Mouse (Mus musculus): ENCODE data around the gene Srsf9. TPM values are rescaled to one million over a fixed set of nuclear protein-coding genes. Genes with fewer than 3 reads are reported as not detected.

Gene Srsf9
- total and polyA plus RNA-seq, 2 experiments from 2014 or later, result 44.1 to 93.8 TPM

GRCm38 (mm10) chr5:115348546-115349224, 21.7 kb downstream of the Srsf9 start, which contains the start of gene Cox6a1:
Gene Cox6a1 (minus strand): TSS chr5:115348981.
- H3K27me3 ChIP-seq (ENCODE audit: insufficient read depth, low read length), result no peaks in the 10 kb centered on the region
- peak within 1 kb of the TSS; percentile 79 for H3K9ac ChIP-seq (replicated peaks; ENCODE audit: low read length, poor library complexity, severe bottlenecking)
- H3K27ac ChIP-seq (ENCODE audit: low read depth, low read length), result peak within 1 kb of the TSS; percentile 68
- H3K4me1 ChIP-seq (ENCODE audit: insufficient read depth, low read length), result peaks cover 4% of the 10 kb centered on the region; the same call in 1 of the 2 replicates
- DNase-seq (ENCODE audit: low spot score), result peak; percentile 100
- under 1% methylated on average over 74 of the region's 74 CpGs for WGBS
- peak within 1 kb of the TSS; percentile 95 for H3K4me2 ChIP-seq (ENCODE audit: low read depth, low read length, poor library complexity, severe bottlenecking)
- TF ChIP-seq CTCF (IDR thresholded peaks at IDR 0.05), result peak; percentile 55
- H3K4me3 ChIP-seq (ENCODE audit: low read depth, low read length), result peak within 1 kb of the TSS; percentile 85
- H3K36me3 ChIP-seq (ENCODE audit: insufficient read depth, low read length), result peaks cover 17% of the 10 kb centered on the region
- no peaks in the 10 kb centered on the region for H3K9me3 ChIP-seq (ENCODE audit: low read length)
- peak; percentile 93 for ATAC-seq (ENCODE audit: low FRiP score)

- peaks cover 4% of the 10 kb centered on the region; the same call in 1 of the 2 replicates for H3K4me1 ChIP-seq (ENCODE audit: insufficient read depth, low read length)
- H3K4me3 ChIP-seq (ENCODE audit: low read depth, low read length), result peak overlapping the region; percentile 85
- H3K9ac ChIP-seq (replicated peaks; ENCODE audit: low read length, poor library complexity, severe bottlenecking), result peak overlapping the region; percentile 56
- H3K36me3 ChIP-seq (ENCODE audit: insufficient read depth, low read length), result peaks cover 12% of the 10 kb centered on the region
- WGBS, result under 1% methylated on average over 18 of the region's 18 CpGs
- H3K4me2 ChIP-seq (ENCODE audit: low read depth, low read length, poor library complexity, severe bottlenecking), result peak overlapping the region; percentile 95
- no peaks in the 10 kb centered on the region for H3K9me3 ChIP-seq (ENCODE audit: low read length)
- DNase-seq (ENCODE audit: low spot score) (no peak), ATAC-seq (ENCODE audit: low FRiP score) (no peak)
- H3K27me3 ChIP-seq (ENCODE audit: insufficient read depth, low read length), result no peaks in the 10 kb centered on the region
- peak overlapping the region; percentile 68 for H3K27ac ChIP-seq (ENCODE audit: low read depth, low read length)
- TF ChIP-seq CTCF (IDR thresholded peaks at IDR 0.05), result no peak
These were observed 22.2 kb downstream of the Srsf9 start for GRCm38 (mm10) chr5:115349225-115349555.

GRCm38 (mm10) chr5:115351348-115351747, 24.4 kb downstream of the Srsf9 start:
- DNase-seq (ENCODE audit: low spot score), result no peak
- no peaks in the 10 kb centered on the region for H3K27me3 ChIP-seq (ENCODE audit: insufficient read depth, low read length)
- 0 out of 2 replicates have a peak, but pooled peaks have one; percentile 20 for TF ChIP-seq CTCF (IDR thresholded peaks at IDR 0.05)
- ATAC-seq (ENCODE audit: low FRiP score), result no peak
- H3K9ac ChIP-seq (replicated peaks; ENCODE audit: low read length, poor library complexity, severe bottlenecking), result no peak overlapping the region
- H3K4me1 ChIP-seq (ENCODE audit: insufficient read depth, low read length), result peaks cover 4% of the 10 kb centered on the region; the same call in 1 of the 2 replicates
- no peaks in the 10 kb centered on the region for H3K9me3 ChIP-seq (ENCODE audit: low read length)
- WGBS, result 84% methylated on average over 5 of the region's 5 CpGs
- H3K4me3 ChIP-seq (ENCODE audit: low read depth, low read length), result no peak overlapping the region
- no peaks in the 10 kb centered on the region for H3K36me3 ChIP-seq (ENCODE audit: insufficient read depth, low read length)
- H3K4me2 ChIP-seq (ENCODE audit: low read depth, low read length, poor library complexity, severe bottlenecking), result no peak overlapping the region
- H3K27ac ChIP-seq (ENCODE audit: low read depth, low read length), result no peak overlapping the region

- no peak for ATAC-seq (ENCODE audit: low FRiP score)
- Histone ChIP-seq H3K4me1 (ENCODE audit: insufficient read depth, low read length) (no peaks in the 10 kb centered on the region), H3K36me3 (ENCODE audit: insufficient read depth, low read length) (no peaks in the 10 kb centered on the region), H3K27me3 (ENCODE audit: insufficient read depth, low read length) (no peaks in the 10 kb centered on the region), H3K9ac (replicated peaks; ENCODE audit: low read length, poor library complexity, severe bottlenecking) (no peak overlapping the region), H3K27ac (ENCODE audit: low read depth, low read length) (no peak overlapping the region), H3K4me2 (ENCODE audit: low read depth, low read length, poor library complexity, severe bottlenecking) (no peak overlapping the region), H3K4me3 (ENCODE audit: low read depth, low read length) (no peak overlapping the region), H3K9me3 (ENCODE audit: low read length) (no peaks in the 10 kb centered on the region)
- no peak for TF ChIP-seq CTCF (IDR thresholded peaks at IDR 0.05)
- DNase-seq (ENCODE audit: low spot score), result no peak
- 76% methylated on average over 13 of the region's 13 CpGs for WGBS
These were observed 28.1 kb downstream of the Srsf9 start for GRCm38 (mm10) chr5:115355070-115355469.

- no peaks in the 10 kb centered on the region for H3K27me3 ChIP-seq (ENCODE audit: insufficient read depth, low read length)
- H3K4me3 ChIP-seq (ENCODE audit: low read depth, low read length), result no peak overlapping the region
- H3K27ac ChIP-seq (ENCODE audit: low read depth, low read length), result no peak overlapping the region
- ATAC-seq (ENCODE audit: low FRiP score) (no peak), DNase-seq (ENCODE audit: low spot score) (peak; percentile 77)
- no peaks in the 10 kb centered on the region for H3K4me1 ChIP-seq (ENCODE audit: insufficient read depth, low read length)
- no peak overlapping the region for H3K4me2 ChIP-seq (ENCODE audit: low read depth, low read length, poor library complexity, severe bottlenecking)
- H3K9ac ChIP-seq (replicated peaks; ENCODE audit: low read length, poor library complexity, severe bottlenecking), result no peak overlapping the region
- no peaks in the 10 kb centered on the region for H3K36me3 ChIP-seq (ENCODE audit: insufficient read depth, low read length)
- WGBS, result 7% methylated on average over 12 of the region's 12 CpGs
- peak; percentile 84 for TF ChIP-seq CTCF (IDR thresholded peaks at IDR 0.05)
- no peaks in the 10 kb centered on the region for H3K9me3 ChIP-seq (ENCODE audit: low read length)
These were observed 31.9 kb downstream of the Srsf9 start for GRCm38 (mm10) chr5:115358872-115359271.

DNA sequence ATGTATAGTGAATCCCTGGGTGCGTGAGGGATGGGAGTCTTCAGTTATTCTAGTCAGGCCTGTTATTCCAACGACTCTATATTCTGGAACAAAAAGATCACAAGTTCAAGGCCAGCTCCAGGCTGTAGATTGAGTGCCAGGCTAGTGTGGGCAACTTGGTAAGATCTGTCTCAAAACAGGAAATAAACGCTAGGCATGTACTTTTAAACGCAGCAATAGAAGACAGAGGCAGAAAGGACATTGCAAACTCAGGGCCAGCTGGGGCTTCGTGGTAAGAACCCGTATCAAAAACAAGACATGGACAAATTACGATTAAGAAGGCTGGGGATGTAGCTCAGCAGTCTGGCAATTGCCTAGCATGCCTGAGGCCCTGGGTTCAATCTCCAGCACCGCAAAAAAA, 32.5 kb downstream of the Srsf9 start:
- no peak for ATAC-seq (ENCODE audit: low FRiP score)
- no peaks in the 10 kb centered on the region for H3K9me3 ChIP-seq (ENCODE audit: low read length)
- no peak overlapping the region for H3K9ac ChIP-seq (replicated peaks; ENCODE audit: low read length, poor library complexity, severe bottlenecking)
- no peak for TF ChIP-seq CTCF (IDR thresholded peaks at IDR 0.05)
- H3K4me1 ChIP-seq (ENCODE audit: insufficient read depth, low read length), result no peaks in the 10 kb centered on the region
- no peaks in the 10 kb centered on the region for H3K36me3 ChIP-seq (ENCODE audit: insufficient read depth, low read length)
- H3K27me3 ChIP-seq (ENCODE audit: insufficient read depth, low read length), result no peaks in the 10 kb centered on the region
- no peak overlapping the region for H3K27ac ChIP-seq (ENCODE audit: low read depth, low read length)
- no peak overlapping the region for H3K4me3 ChIP-seq (ENCODE audit: low read depth, low read length)
- no peak overlapping the region for H3K4me2 ChIP-seq (ENCODE audit: low read depth, low read length, poor library complexity, severe bottlenecking)
- no peak for DNase-seq (ENCODE audit: low spot score)
- WGBS, result 84% methylated on average over 8 of the region's 8 CpGs

Data from midbrain, postnatal 0 days (tissue).